Mouse (Mus musculus) thymus, adult 18-20 months (tissue): ENCODE data around the gene Prom1.

Experiments used
- DNase-seq, 2 experiments: peaks; one replicate each; pipeline ENCODE4 v3.0.0; 2022; ENCODE audit warnings: mixed read lengths in 2 of 2

The Prom1 gene

DNA sequence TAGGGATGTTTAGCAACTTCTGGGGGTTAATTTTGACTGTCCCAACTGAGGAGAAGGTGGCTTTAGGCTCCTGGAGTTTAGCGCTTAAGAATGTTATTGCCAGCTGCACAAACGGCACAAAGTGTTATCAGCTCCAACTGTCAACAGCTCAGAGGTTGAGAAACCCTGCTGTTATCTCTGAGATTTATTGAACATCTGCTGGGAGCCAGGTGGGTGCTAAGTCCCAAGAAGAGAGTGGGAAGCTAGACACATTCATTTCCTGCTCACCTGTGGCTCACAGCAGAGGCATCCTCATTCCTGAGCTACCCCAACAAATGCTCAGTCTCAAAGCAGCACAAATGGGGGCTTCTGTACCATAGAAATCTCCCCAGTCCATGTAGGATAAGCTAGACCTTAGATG, 130.7 kb downstream of the Prom1 start:
- peak; percentile 11 to 39 for DNase-seq

- DNase-seq: no peak
These were observed 131.3 kb downstream of the Prom1 start for GRCm38 (mm10) chr5:43970532-43970931.

GRCm38 (mm10) chr5:43968634-43969033, 133.2 kb downstream of the Prom1 start:
- no peak for DNase-seq

- no peak for DNase-seq
These were observed 140.8 kb downstream of the Prom1 start for GRCm38 (mm10) chr5:43961056-43961455.

- no peak for DNase-seq
These were observed 141.9 kb downstream of the Prom1 start for GRCm38 (mm10) chr5:43959884-43960440.

DNA sequence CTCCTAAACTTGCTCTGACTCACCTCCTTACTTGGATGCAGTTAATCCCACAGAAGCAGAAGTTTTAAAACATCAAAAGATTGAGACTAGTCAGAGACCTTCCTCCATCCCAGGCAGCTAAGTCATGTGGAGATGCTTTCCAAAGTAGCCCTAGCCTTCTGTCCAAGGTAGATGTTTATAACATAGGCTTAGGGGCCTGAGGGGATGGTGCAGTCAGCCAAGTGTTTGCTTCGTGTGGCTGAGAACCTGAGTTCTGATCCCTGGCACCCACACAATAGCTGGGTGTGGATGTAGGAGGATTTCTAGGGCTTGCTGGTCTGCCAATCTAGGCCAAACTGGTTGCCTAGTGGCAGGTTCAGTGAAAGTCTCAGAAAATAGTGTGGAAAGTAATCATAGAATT, 148.6 kb downstream of the Prom1 start:
- DNase-seq: no peak

GRCm38 (mm10) chr5:43948748-43949275, 153.0 kb downstream of the Prom1 start:
- peak; percentile 24 to 28 for DNase-seq

DNA sequence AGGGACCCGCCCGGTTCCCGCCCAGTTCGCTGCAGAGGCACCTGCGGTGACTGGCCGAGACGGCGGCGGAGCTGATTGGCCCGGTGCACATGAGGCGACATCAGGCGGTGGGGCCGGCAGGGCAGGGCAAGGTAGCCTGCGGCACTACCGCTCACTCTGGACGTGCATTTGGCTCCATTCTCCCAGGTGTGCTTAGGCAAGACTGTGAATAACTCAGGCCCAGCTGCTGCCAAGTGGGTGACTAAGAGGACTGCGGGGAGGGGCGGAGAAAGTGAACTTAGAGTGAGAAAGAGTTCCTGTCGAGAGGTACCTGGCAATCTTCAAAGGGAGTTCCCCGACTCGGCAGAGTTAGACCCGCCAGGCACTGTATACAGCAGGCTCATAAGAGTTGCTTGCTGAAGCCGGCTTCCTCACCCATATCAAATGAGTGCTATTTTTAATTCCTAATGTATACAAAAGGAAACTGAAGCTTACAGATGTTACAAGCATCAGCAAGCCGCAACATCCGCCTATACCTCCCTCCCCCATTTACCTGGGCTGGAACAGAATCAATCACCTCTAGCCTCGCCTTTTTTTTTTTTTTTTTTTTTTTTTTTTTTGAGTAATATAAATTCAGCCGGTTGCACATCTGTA, 153.6 kb downstream of the Prom1 start:
- DNase-seq: peak; percentile 69 to 82

DNA sequence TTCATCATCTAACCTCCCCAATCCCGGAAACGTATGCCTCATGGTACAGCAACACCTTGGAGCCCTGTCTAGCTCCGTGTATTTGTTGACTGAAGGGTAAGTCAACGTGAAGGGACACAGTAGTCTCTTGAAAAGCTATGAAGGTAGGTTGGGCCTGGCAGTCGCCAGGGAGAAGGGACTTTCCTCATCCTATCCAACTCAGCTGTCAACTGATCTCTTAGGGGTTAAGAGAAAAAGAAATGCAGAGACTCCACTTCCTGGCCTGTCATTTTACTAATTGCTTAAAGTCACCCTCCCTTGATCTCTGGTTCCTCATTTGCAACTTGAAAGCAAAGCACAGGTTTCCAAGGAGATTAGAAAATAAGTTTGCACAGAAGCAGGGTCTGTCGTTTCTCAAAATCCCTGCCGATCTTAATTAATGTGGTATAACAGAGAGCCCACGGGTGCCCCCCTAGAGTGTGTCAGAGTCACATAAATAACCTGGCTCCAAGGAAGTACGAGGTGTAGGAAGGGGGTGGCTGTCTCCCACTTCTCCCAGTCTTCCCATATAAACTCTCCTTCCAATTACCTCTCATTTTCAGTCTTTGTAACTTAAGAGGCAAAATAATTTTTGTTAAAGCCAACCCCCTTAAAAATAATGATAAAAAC, 154.4 kb downstream of the Prom1 start:
- no peak for DNase-seq
